Mouse (Mus musculus) ES-Bruce4 (cell line): ENCODE measurements around the gene Dcdc2b. TPM values are rescaled to one million over a fixed set of nuclear protein-coding genes. Genes with fewer than 3 reads are reported as not detected.

Source experiments
- H3K27ac ChIP-seq: 2 replicates; pipeline ENCODE4 v1.5.1; 2012; ENCODE audit warnings: low read length, inconsistent platforms; ENCODE audit not compliant: insufficient read depth
- H3K27me3 ChIP-seq: 2 replicates; pipeline ENCODE4 v1.6.1; 2012; ENCODE audit warnings: mild to moderate bottlenecking, low read length, inconsistent platforms; ENCODE audit not compliant: control insufficient read depth, poor library complexity, insufficient read depth, severe bottlenecking
- H3K36me3 ChIP-seq: 2 replicates; pipeline ENCODE4 v1.6.1; 2012; ENCODE audit warnings: inconsistent platforms, mild to moderate bottlenecking, low read length, moderate library complexity; ENCODE audit not compliant: control insufficient read depth, poor library complexity, insufficient read depth, severe bottlenecking
- H3K4me1 ChIP-seq: one replicate; pipeline ENCODE4 v1.8.1; 2011; ENCODE audit warnings: low read length; ENCODE audit not compliant: control insufficient read depth, insufficient read depth
- H3K4me3 ChIP-seq: 2 replicates; pipeline ENCODE4 v1.5.1; 2011; ENCODE audit warnings: low read depth, mild to moderate bottlenecking, low read length
- H3K9ac ChIP-seq: 2 replicates; pipeline ENCODE4 v1.6.1; 2012; ENCODE audit warnings: low read depth, mild to moderate bottlenecking, inconsistent platforms; ENCODE audit not compliant: poor library complexity, severe bottlenecking
- H3K9me3 ChIP-seq: replicated peaks from 2 replicates; pipeline ENCODE4 v1.6.1; 2012; ENCODE audit warnings: mild to moderate bottlenecking, low read length, inconsistent platforms; ENCODE audit not compliant: control insufficient read depth, poor library complexity, insufficient read depth, severe bottlenecking
- CTCF ChIP-seq: IDR thresholded peaks from one replicate; pipeline ENCODE4 v1.8.1; 2011; ENCODE audit warnings: low read depth, low read length
- EP300 ChIP-seq: IDR thresholded peaks from 2 replicates; pipeline ENCODE4 v1.6.1; 2011; ENCODE audit warnings: low read depth, low read length; ENCODE audit not compliant: insufficient read depth
- POLR2A ChIP-seq: IDR thresholded peaks from one replicate; pipeline ENCODE4 v1.8.1; 2011; ENCODE audit warnings: low read length; ENCODE audit not compliant: insufficient read depth
- polyA plus RNA-seq: library from polyadenylated mRNA; stranded (reverse); fragments of >200 nt; gene quantifications from 2 replicates; pipeline ENCODE4 v1.2.4, GENCODE M21; 2011; ENCODE audit warnings: low read depth; ENCODE audit not compliant: missing spikeins, insufficient read depth, insufficient read length

The Dcdc2b gene
- polyA plus RNA-seq, 1 experiment, result 3.0 TPM

DNA sequence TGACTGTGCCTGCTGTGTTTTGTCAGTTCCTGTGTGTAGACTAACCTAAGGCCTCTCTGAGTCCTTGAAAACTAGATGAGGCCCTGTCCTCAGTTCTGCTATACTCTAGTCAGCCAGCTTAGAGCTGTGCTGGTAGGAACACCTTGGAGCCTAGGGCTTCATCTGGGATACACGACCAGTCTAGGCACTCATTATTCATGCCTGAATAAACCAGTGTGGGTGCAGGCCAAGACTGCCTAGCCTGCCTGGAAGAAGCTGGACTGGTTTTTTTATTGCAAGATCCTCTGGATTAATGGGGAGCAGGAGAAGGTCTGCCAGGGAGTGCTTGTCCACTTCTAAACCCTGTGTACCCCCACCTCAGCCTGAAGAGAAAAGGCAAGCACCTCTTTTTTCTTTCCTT is 27.1 kb downstream of the Dcdc2b start:
- Histone ChIP-seq H3K9me3 (no peaks in the 10 kb centered on the region), H3K27ac (no peak overlapping the region)

DNA sequence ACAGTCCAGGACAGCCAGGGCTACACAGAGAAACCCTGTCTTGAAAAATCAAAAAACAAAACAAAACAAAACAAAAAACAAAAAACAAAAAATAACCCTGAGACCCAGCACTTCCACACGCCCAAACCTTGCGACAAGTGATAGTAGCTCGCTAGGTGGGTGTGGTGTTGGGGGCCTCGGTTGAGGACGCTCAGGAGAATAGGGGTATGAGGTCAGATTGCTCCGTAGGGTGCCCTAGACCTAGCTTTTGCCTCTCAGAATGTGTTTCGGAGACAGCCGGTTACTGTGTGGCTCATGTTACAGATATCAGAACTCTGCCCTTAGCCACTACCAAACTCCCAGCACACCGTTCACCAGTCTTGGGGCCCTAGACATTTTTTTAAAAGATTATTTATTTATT is 28.3 kb downstream of the Dcdc2b start:
- peak overlapping the region; percentile 55 for H3K9ac ChIP-seq
- H3K27me3 ChIP-seq, result no peaks in the 10 kb centered on the region
- no peaks in the 10 kb centered on the region for H3K36me3 ChIP-seq
- TF ChIP-seq CTCF (no peak), EP300 (no peak)
- H3K27ac ChIP-seq, result no peak overlapping the region
- H3K4me3 ChIP-seq, result no peak overlapping the region
- H3K9me3 ChIP-seq, result no peaks in the 10 kb centered on the region
- peaks cover 2% of the 10 kb centered on the region for H3K4me1 ChIP-seq

More for the DNA sequence above, 27.1 kb downstream of the Dcdc2b start:
- H3K4me1 ChIP-seq, result peaks cover 2% of the 10 kb centered on the region
- H3K4me3 ChIP-seq, result no peak overlapping the region
- H3K36me3 ChIP-seq, result peaks cover 9% of the 10 kb centered on the region; the same call in 1 of the 2 replicates
- H3K9ac ChIP-seq, result no peak overlapping the region
- H3K27me3 ChIP-seq, result no peaks in the 10 kb centered on the region
- TF ChIP-seq CTCF, result no peak
- TF ChIP-seq EP300, result no peak

DNA sequence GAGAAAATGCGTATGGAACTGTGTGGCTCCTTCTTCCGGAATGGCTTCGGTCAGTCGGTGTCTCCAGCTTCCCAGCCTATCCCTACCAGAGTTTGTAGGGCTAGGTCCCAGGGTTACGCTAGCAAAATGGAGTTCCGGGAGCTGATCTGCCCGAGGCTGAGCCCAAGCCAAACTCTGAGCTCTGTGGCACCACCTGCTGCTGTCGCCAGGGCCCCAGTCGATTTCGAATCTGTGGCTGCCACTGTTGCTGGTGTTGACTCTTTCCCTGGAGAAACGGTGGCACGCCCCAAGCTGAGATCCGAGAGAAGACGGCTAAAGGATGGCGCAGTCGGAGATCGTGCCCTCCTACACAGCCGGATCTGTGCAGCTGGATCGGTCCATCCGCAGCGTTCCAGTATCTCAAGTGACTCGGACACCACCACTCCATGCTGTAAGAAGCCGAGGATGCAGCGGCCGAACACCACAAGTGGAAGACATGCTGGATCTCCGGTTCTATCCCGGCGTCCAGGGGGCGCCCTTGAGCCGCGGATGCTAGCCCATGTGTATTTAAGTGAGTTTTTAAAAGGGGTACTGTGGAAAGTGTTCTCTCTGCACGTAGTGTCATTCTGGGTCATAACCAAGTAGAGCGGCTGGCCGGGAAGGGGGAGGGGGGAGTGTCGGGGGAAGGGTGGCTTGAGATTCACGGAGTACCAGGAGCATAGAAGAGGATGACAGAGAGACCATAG is 29.0 kb downstream of the Dcdc2b start:
- H3K36me3 ChIP-seq, result no peaks in the 10 kb centered on the region
- no peaks in the 10 kb centered on the region for H3K27me3 ChIP-seq
- peak overlapping the region; percentile 54 for H3K4me3 ChIP-seq
- H3K9ac ChIP-seq, result peak overlapping the region; percentile 55
- H3K9me3 ChIP-seq, result no peaks in the 10 kb centered on the region
- peak overlapping the region; percentile 9 for H3K27ac ChIP-seq
- H3K4me1 ChIP-seq, result peaks cover 2% of the 10 kb centered on the region
- TF ChIP-seq EP300, result no peak
- peak; percentile 66 for TF ChIP-seq CTCF
- no peak for TF ChIP-seq POLR2A

DNA sequence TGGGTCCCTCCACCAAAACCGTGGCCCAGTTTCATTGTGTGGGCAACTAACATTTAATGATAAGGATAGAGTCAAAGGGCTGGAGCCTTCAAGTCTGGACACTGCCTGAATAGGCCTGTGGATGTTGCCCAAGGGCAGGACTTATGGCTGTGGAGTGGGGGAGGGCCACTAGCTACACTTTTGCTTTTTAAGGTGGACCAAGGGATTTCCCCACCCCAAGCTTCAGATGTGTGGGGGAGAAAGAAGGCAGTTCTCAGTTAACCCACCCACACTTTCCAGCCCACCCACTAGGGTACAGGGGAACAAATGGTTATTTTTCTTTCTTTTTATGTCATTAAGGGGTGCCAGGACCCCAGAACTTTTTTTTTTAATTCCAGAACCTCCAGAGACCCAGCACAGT is 29.7 kb downstream of the Dcdc2b start:
- Histone ChIP-seq H3K27ac (peak overlapping the region; percentile 9), H3K9ac (peak overlapping the region; percentile 55), H3K4me3 (no peak overlapping the region)

DNA sequence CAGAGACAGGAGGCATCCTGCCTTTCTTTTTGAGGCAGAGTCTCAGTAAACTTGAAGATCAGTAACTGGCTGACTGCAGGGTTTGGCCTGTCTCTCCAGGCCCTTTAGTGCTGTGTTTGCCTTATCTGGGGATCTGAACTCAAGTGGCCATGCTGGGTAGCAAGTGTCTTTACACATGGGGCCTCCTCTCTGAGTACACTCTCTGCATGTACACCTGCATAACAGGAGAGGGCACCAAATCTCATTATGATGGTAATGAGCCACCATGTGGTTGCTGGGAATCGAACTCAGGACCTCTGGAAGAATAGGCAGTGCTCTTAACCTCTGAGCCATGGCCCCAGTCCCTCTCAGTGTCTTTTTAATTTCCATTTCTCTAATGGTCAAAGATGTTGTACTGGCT is 31.8 kb downstream of the Dcdc2b start:
- H3K4me1 ChIP-seq, result peaks cover 2% of the 10 kb centered on the region
- no peaks in the 10 kb centered on the region for H3K27me3 ChIP-seq
- H3K4me3 ChIP-seq, result no peak overlapping the region
- H3K9me3 ChIP-seq, result no peaks in the 10 kb centered on the region
- TF ChIP-seq POLR2A, result no peak
- no peak overlapping the region for H3K27ac ChIP-seq
- H3K9ac ChIP-seq, result no peak overlapping the region
- H3K36me3 ChIP-seq, result no peaks in the 10 kb centered on the region

More for the DNA sequence above, 29.7 kb downstream of the Dcdc2b start:
- Histone ChIP-seq H3K27me3 (no peaks in the 10 kb centered on the region), H3K9me3 (no peaks in the 10 kb centered on the region), H3K36me3 (no peaks in the 10 kb centered on the region), H3K4me1 (peaks cover 2% of the 10 kb centered on the region)
- no peak for TF ChIP-seq EP300
- TF ChIP-seq CTCF, result no peak
- no peak for TF ChIP-seq POLR2A

DNA sequence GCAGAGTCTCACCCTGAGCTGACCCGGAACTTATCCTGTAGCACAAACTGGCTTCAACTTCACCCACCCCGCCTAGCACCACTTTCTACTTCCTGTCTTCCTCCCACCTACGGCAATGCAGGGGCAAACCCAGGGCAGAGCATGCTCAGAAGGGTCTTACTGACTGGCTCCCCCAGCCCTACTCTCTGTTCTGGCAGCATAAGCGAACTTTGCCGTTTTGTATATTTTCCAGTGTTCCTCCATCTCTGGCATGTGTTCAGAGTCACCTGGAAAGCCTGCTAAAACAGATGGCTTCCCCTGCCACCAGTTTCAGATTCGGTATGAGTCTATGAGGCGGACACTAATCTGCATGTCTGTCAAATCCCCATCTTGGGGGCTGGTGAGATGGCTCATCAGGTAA is 33.7 kb downstream of the Dcdc2b start:
- H3K9me3 ChIP-seq, result no peaks in the 10 kb centered on the region
- TF ChIP-seq POLR2A (no peak), CTCF (no peak), EP300 (no peak)
- no peaks in the 10 kb centered on the region for H3K27me3 ChIP-seq
- no peak overlapping the region for H3K4me3 ChIP-seq
- no peaks in the 10 kb centered on the region for H3K36me3 ChIP-seq
- no peak overlapping the region for H3K9ac ChIP-seq
- H3K4me1 ChIP-seq, result peaks cover 2% of the 10 kb centered on the region
- no peak overlapping the region for H3K27ac ChIP-seq
